Mouse (Mus musculus) erythroblast, embryonic 14.5 days (primary cell): ENCODE data around the gene Slc1a3. TPM values are rescaled to one million over a fixed set of nuclear protein-coding genes. Genes with fewer than 3 reads are reported as not detected.

Experiments used
- H3K27me3 ChIP-seq: 2 replicates; pipeline ENCODE4 v1.6.1; 2012; ENCODE audit warnings: inconsistent platforms; ENCODE audit not compliant: control insufficient read depth
- H3K36me3 ChIP-seq: 2 replicates; pipeline ENCODE4 v1.6.1; 2012; ENCODE audit warnings: mild to moderate bottlenecking, inconsistent platforms; ENCODE audit not compliant: control insufficient read depth
- H3K4me1 ChIP-seq: 2 replicates; pipeline ENCODE4 v1.6.1; 2012; ENCODE audit warnings: inconsistent platforms; ENCODE audit not compliant: control insufficient read depth
- H3K4me3 ChIP-seq: replicated peaks from 2 replicates; pipeline ENCODE3; 2012; ENCODE audit warnings: moderate library complexity, mild to moderate bottlenecking, inconsistent platforms
- H3K9me3 ChIP-seq: 2 replicates; pipeline ENCODE4 v1.6.1; 2012; ENCODE audit warnings: low read length, inconsistent platforms, mixed read lengths; ENCODE audit not compliant: control insufficient read depth
- GATA1 ChIP-seq: IDR thresholded peaks from 2 replicates; pipeline ENCODE4 v1.6.1; 2012; ENCODE audit warnings: low read length, inconsistent platforms, mixed read lengths
- TAL1 ChIP-seq: IDR thresholded peaks from 3 replicates; pipeline ENCODE4 v1.6.1; 2012; ENCODE audit warnings: low read length, inconsistent platforms, mixed read lengths
- polyA plus RNA-seq: library from polyadenylated mRNA; stranded (reverse); fragments of >175 nt; gene quantifications from 2 replicates; pipeline ENCODE4 v1.2.3, GENCODE M21; 2012

Gene Slc1a3
- polyA plus RNA-seq, 1 experiment, result not detected

DNA sequence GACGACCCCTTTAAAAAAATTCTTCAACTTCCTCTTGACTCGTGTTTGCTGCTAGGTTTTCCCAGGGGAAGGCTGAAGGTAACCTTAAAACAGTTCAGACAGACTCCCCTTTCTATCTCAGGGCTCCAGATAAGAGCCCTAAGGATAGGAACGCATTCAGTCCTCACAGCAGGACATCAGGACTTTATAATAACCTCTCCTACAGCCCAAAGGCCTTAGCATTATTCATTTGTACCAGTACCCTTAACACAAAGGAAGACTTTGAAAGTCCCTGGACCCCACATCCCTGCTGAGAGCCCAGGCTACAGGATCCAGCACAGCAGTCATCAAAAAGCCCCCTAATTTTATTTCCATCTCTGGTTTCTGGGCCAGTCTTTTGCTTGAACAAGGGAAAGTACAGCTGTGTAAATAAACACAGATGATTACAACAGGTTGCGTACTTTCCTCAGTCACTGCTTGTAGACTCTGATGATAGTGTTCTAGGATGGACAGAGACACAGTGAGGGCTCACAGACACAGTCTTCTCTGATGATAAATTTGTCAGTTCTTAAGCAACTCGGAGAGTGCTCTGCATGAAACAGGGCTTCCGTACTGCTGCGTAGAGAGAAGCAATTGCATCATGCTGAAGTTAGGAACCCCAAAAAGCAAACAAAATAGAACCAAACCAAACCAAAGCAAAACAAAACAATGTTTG is 23.3 kb upstream of the Slc1a3 start:
- H3K4me3 ChIP-seq, result no peak overlapping the region
- H3K36me3 ChIP-seq, result no peaks in the 10 kb centered on the region
- no peaks in the 10 kb centered on the region for H3K27me3 ChIP-seq
- TF ChIP-seq TAL1 (no peak), GATA1 (no peak)
- no peaks in the 10 kb centered on the region for H3K9me3 ChIP-seq
- H3K4me1 ChIP-seq, result no peaks in the 10 kb centered on the region

DNA sequence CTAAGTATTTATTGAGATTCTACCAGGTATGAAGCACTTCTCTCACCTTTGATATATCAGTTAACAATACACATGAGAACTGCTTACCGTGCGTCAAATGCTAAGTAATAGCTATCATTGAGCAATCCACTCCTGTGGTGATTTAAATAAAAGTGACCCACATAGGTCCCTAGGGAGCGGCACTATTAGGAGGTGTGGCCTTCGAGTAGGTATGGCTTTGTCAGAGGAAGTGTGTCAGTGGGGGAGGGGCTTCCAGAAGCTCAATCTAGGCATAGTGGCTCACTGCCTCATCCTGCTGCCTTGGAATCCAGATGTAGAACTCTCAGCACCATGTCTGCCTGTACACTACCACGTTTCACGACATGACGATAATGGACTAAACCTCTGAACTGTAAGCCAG is 18.3 kb upstream of the Slc1a3 start:
- Histone ChIP-seq H3K27me3 (no peaks in the 10 kb centered on the region), H3K4me3 (no peak overlapping the region), H3K4me1 (no peaks in the 10 kb centered on the region), H3K9me3 (no peaks in the 10 kb centered on the region), H3K36me3 (no peaks in the 10 kb centered on the region)
- TF ChIP-seq TAL1, result no peak
- TF ChIP-seq GATA1, result no peak

DNA sequence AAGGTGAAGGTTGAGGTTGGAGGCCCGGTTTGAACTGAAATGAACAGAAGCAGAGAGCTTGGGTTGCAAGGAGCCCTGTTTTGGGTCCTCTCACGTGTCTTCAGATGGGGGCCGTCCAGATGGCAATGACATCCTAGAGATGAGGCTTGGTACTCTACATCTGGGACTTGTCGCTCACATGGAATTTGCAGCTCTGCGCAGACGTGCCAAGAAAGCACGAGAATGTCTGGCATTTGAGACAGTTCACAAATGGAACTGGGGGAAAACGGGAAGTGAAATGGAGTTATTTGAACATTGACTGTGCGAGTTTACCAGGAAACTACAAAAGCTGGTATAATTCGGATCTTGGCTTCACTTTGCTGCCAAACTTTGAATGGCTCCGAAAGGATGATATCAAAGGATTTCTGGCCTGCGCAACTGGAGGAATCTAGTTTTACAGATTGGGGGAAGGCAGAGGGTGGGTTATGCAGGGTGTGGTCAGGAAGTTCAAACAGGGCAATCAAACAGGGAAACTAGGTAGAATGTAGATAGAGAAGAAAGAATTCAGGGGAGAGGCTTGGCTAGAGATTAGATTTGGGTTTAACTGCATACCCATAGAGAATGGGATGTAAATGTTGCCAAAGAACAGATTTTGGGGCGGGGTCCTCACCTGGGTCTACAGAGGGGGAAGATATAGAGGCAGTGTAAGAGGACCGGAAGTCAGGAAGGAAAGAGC is 12.0 kb upstream of the Slc1a3 start:
- TF ChIP-seq TAL1 (no peak), GATA1 (no peak)
- no peaks in the 10 kb centered on the region for H3K9me3 ChIP-seq
- H3K4me3 ChIP-seq, result no peak overlapping the region
- no peaks in the 10 kb centered on the region for H3K4me1 ChIP-seq
- no peaks in the 10 kb centered on the region for H3K36me3 ChIP-seq
- no peaks in the 10 kb centered on the region for H3K27me3 ChIP-seq

DNA sequence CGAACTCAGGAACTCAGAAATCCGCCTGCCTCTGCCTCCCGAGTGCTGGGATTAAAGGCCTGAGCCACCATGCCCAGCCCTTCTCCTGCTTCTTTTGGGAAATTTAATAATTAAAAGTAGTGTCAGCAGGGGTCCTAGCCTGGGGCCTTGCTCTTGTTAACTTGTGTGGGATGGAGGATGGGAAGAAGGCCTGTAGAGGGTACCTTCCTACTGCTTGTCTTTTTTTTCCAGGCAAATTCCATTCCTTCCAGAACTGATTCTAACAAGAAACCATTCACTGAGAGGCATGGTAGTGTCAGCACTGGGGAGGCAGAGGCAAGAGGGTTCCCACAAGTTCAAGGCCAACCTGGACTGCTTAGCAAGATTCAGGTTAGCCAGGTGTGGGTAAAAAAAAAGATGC is 11.2 kb upstream of the Slc1a3 start:
- H3K9me3 ChIP-seq, result no peaks in the 10 kb centered on the region
- H3K4me1 ChIP-seq, result no peaks in the 10 kb centered on the region
- no peaks in the 10 kb centered on the region for H3K36me3 ChIP-seq
- no peaks in the 10 kb centered on the region for H3K27me3 ChIP-seq
- no peak overlapping the region for H3K4me3 ChIP-seq
- TF ChIP-seq TAL1 (no peak), GATA1 (no peak)

GRCm38 (mm10) chr15:8721005-8721404 is 10.4 kb upstream of the Slc1a3 start:
- TF ChIP-seq TAL1, result no peak
- Histone ChIP-seq H3K4me3 (no peak overlapping the region), H3K36me3 (no peaks in the 10 kb centered on the region), H3K4me1 (no peaks in the 10 kb centered on the region; the same call in 1 of the 2 replicates), H3K27me3 (no peaks in the 10 kb centered on the region), H3K9me3 (no peaks in the 10 kb centered on the region)

- H3K9me3 ChIP-seq, result no peaks in the 10 kb centered on the region
- TF ChIP-seq GATA1 (no peak), TAL1 (no peak)
- no peaks in the 10 kb centered on the region for H3K36me3 ChIP-seq
Measured at GRCm38 (mm10) chr15:8718496-8718895, 7.9 kb upstream of the Slc1a3 start.

GRCm38 (mm10) chr15:8717021-8717571 is 6.5 kb upstream of the Slc1a3 start:
- Histone ChIP-seq H3K27me3 (peaks cover 4% of the 10 kb centered on the region), H3K4me3 (no peak overlapping the region), H3K9me3 (no peaks in the 10 kb centered on the region), H3K4me1 (no peaks in the 10 kb centered on the region; the same call in 1 of the 2 replicates), H3K36me3 (no peaks in the 10 kb centered on the region)
- TF ChIP-seq TAL1, result no peak
- no peak for TF ChIP-seq GATA1

More at GRCm38 (mm10) chr15:8718496-8718895, 7.9 kb upstream of the Slc1a3 start:
- Histone ChIP-seq H3K4me3 (no peak overlapping the region), H3K4me1 (no peaks in the 10 kb centered on the region; the same call in 1 of the 2 replicates), H3K27me3 (no peaks in the 10 kb centered on the region)

DNA sequence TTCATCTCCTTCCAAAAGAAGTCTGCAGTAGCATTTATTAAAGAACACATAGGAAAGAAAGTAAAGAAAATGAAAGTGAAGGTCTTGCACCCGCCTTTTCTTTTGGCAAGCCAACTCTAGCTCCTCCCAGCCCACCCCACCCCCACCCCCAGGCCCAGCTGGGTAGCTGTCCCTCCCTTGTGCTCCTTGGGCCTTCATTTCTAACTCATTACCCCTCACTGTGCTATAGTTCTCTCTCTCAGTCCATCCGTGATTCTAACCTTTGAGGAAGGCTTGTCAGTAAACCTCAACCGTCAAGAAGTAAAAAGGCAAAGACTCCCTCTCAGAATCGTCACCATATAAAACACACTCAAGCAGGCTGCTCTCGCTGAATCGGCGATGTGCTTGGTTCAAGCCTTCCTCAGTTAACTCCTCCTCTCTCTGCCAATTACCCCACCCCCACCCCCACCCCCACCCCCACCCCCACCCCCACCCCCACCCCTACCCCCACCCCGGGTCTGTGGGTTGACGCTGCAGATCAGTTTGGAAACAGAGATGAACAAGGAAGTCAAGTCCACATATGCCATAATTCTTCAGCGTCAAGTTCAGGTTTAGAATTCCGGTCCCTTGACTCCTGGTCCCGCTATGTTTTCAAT is 5.9 kb upstream of the Slc1a3 start:
- H3K9me3 ChIP-seq, result no peaks in the 10 kb centered on the region
- H3K27me3 ChIP-seq, result peaks cover 9% of the 10 kb centered on the region
- H3K4me3 ChIP-seq, result no peak overlapping the region
- no peak for TF ChIP-seq TAL1
- no peak for TF ChIP-seq GATA1
- no peaks in the 10 kb centered on the region for H3K36me3 ChIP-seq
- H3K4me1 ChIP-seq, result no peaks in the 10 kb centered on the region; the same call in 1 of the 2 replicates

- H3K4me3 ChIP-seq, result no peak overlapping the region
- H3K9me3 ChIP-seq, result no peaks in the 10 kb centered on the region
- peaks cover 17% of the 10 kb centered on the region for H3K27me3 ChIP-seq
- peaks cover under 1% of the 10 kb centered on the region for H3K4me1 ChIP-seq
- no peaks in the 10 kb centered on the region for H3K36me3 ChIP-seq
- no peak for TF ChIP-seq TAL1
- TF ChIP-seq GATA1, result no peak
Measured at GRCm38 (mm10) chr15:8715666-8716065, 5.1 kb upstream of the Slc1a3 start.
